Mouse (Mus musculus): ENCODE data around the gene Rab11b. TPM values are rescaled to one million over a fixed set of nuclear protein-coding genes. Genes with fewer than 3 reads are reported as not detected.

The Rab11b gene
- total RNA-seq, 2 experiments from 2014 or later, result 271 to 275 TPM

DNA sequence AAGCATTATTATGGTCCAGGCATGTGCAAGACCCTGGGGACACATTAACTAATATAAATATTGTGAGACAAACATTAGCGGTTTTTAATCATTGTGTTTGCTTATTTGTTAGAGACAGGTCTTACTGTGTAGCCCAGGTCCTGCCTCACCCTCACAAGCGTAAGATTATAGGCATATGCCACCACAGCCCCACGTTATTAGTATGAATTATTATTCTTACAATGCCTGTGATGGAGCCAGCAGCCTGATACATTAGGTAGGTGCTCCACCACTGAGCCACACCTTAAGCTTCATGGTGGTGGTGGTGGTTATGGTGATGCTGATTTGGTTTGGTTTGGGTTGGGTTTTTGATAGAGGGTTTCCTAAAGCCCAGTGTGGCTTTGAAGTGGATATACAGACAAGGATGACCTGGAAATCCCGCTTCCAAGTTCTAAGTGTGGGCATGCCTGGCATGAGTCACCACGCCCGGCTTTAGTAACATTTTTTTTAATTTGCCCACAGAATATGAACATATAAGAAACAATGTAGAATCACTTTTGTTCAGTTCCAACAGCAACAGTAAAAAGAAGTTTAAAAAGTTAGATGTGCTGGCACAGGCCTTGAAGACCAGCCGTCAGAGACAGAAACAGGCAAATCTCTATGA is 40.5 kb downstream of the Rab11b start:
- DNase-seq, result no peak
- intact Hi-C loops (cut with DNase I), result loop anchor here (10.0 kb wide), 1 partner anchor 285 kb away; the partner anchor contains the start of gene Actl9

DNA sequence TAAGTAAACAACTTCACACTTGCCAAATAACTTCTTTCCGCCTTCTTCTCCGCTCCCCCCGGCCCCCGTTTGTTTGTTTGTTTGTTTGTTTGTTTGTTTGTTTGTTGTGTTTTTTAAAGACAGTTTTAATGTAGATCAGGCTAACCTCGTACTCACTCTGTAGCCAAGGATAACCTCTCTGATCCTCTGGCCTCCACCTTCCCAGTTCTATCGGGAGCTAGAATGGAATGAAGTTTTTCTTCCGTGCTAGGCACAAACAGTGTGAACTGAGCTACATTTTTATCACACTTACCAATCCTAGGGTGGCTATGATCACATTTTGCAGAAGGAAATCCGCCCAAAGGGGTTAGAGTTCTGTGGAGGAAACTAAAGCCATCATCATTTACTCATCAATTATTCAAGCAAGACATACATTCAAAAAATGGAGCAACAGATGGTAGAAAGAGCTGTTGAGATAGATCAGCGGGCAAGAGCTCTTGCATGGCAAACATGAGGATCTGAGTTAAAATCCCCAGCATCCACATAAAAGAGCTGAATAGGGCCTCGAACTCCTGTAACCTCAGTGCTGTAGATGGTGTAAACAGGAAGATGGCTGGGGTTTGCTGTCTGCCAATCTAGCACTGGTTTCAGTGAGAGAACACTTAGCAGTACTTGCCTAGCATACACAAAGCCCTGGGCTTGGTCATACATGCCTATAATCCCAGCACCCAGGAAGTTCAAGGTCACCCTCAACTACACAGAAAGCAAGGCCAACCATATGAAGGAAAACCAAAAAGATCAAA is 41.2 kb downstream of the Rab11b start:
- intact Hi-C loops (cut with DNase I), result no loop called here
- no peak for DNase-seq

DNA sequence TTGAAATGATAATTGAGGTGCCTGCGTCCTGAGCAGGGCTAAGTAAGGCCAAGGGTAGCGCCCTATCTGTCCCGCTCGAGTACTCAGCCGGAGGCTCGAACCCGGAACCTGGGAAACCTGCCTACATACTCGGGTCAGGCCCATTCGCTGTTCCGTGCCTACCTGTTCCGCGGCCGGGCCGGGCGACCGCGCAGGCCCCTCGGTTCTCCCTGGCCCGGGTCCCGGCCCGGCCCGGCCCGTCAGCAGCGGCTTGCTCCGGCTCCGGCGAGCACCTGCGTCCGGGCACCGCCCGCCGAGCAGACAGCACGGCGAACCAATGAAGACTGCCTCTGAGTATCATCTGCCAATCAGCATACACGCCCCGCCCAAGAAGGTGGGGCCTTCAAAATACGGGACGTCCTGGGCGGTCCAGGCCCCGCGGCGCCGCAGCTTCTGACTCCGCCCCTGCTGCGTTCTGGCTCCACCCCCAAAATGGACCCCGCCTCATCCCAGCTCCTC is 41.9 kb downstream of the Rab11b start, which contains the start of gene March2:
TSS of gene March2 (minus strand) at position 287 of the 498 bp plus-strand sequence.
- intact Hi-C loops (cut with DNase I), result no loop called here
- peak; percentile 97 to 99 for DNase-seq

DNA sequence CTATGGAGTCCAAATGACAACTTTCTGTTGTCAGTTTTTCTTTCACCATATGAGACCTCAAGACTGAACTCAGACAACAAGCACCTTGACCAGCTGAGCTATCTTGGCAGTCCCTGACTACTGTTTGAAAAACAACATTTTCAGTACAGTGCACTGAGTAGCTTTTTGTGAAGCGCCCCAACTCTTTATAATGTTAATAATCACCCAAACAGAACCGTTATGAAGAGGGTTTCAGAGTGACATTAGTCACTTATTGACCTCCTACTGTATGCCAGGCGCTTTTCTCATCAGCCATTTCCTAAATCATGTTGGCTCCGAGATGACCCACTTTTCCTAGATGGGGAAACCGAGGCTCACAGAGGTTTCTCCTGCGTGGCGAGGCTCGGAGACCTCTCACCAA is 42.3 kb downstream of the Rab11b start:
- DNase-seq, result no peak
- intact Hi-C loops (cut with DNase I), result no loop called here

DNA sequence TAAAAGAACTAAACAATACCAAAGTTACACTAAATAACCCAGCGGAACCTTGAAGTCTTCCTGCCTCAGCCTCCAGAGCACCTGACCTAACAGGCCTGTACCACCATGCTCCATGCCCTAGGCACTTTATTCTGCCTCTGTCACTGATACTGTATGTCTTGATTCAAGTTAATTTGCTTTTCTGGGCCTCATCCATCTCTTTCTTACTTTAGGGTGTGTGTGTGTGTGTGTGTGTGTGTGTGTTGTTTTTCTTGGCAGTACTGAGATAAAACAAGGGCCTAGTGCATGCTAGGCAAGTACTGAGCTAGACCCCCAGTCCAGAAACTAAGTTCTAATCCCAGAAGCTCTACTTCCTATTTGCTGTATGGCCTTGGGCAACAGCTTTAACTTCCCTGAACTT is 43.1 kb downstream of the Rab11b start:
- intact Hi-C loops (cut with DNase I), result no loop called here
- no peak for DNase-seq

DNA sequence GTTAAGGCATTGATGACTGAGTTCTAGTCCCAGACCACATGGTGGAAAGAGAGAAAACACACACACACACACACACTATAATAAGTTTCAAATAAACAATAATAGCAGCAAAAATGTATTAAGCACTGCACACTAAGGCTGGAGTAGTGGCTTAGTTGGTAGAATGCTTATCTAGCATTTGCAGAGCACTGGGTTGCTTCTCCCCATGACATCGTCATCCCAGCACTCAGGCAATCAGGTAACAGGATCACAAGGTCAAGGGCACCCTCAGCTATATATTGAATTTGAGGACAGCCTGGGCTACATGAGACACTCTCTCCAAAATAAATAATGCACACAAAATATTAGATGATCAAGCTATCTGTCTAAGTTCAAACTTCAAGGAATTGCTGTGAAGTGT is 45.6 kb downstream of the Rab11b start:
- intact Hi-C loops (cut with DNase I), result no loop called here
- no peak for DNase-seq

DNA sequence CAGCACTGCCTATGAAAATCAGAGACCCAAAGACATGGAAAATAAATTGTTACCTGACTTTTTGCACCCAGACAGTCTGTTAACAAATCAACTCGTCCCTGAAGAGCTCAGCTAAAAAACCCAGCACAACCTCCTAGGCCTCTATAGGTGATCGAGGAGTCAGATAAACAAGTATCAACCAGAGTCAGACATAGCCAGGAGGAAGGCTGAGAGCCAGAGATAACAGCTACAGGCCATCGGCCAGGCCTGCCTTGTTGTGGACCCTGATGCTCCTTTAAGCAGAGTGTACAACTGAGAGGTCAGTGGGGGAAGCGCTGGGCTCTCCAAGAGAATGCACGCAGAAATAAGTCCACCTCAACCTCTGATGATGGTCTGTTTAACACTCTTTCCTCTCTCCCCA is 47.1 kb downstream of the Rab11b start:
- DNase-seq, result no peak
- intact Hi-C loops (cut with DNase I), result no loop called here

DNA sequence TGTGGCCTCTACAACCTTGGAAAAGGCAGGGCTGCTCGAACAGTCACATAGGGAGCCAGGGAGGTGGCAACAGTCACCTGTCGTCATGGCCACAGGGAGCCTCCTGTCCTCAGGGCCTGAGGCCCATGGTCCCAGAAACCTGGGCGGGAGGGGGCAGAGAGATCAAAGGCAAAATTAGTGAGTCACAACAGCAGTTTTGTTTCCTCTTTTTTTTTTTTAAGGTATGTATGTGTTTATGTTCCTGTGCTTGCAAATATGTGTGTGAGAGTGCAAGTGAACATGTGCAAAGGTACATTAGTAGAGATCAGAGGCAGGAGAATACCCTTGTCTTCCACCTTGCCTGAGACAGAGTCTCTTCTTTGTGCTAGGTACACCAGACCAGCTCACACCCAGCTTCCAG is 50.5 kb downstream of the Rab11b start:
- intact Hi-C loops (cut with DNase I), result no loop called here
- no peak for DNase-seq

DNA sequence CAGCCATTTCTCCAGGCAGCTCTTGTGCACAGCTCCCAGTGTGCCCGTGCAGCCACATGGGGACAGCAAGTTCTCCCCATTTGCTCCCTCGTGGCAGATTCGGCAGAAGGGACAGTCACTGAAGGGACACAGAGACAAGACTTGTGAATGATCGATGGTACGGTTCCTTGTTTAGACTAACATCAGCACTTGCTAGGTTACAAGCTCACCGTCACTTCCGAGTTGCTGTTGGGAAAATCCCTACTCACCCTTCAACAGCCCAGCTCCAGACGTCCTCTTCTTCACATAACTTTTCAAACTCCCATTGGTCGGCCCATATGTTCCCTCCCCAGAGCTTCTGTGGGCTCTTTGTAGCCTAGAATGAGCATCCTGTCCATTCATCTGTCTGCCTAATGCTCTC is 57.2 kb downstream of the Rab11b start:
- intact Hi-C loops (cut with DNase I), result no loop called here
- no peak for DNase-seq

DNA sequence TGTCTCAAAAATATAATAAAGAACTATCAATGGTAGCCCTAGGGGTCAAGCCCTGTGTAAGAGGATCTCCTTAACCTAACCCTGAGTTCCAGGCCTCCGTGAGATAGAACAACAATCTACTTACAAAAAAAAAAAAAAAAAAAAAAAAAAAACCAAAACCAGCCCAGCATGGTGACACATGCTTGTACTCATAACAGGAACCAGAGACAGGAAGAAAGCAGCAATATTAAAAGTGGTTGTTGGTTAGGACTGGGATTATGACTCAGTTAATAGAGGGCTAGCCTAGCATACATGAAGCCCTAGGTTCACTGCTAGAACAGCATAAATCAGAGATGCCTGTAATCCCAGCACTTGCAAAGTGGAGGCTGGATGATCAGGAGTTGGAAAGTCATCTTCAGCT is 58.2 kb downstream of the Rab11b start:
- intact Hi-C loops (cut with DNase I), result no loop called here
- no peak for DNase-seq

DNA sequence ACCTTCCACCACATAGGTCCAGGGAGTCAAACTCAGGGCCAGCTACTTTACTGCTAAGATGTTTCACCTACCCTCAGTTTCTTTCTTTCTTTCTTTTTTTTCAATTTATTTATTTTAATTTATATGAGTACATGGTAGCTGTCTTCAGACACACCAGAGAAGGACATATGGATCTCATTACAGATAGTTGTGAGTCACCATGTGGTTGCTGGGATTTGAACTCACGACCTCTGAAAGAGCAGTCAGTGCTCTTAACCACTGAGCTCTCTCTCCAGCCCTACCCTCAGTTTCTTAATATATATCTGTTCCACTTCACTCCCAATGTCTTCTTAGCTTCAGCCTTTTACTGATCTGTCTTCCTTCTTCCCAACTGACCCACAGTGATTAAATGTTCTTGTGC is 64.9 kb downstream of the Rab11b start:
- DNase-seq, result no peak
- intact Hi-C loops (cut with DNase I), result no loop called here

Other genes with a start within 250 kb of the Rab11b start
- gene Adamts10, start 236.3 kb downstream of the Rab11b start, total RNA-seq (2021), result 10 to 100 TPM; 31.7 to 38.4 TPM
- gene Myo1f, start 204.8 kb downstream of the Rab11b start, total RNA-seq (2021), result 1 to 10 TPM; 2.1 to 3.1 TPM
- 10 to 100 TPM; 12.8 to 15.5 TPM for gene Zfp414, start 131.4 kb downstream of the Rab11b start, total RNA-seq (2021)
- under 1 TPM; 0.24 to 0.39 TPM for gene Pram1, start 122.5 kb downstream of the Rab11b start, total RNA-seq (2021)
- gene Hnrnpm, start 73.7 kb downstream of the Rab11b start, total RNA-seq (2021), result 100 to 1,000 TPM; 101 to 111 TPM
- 100 to 1,000 TPM; 160 to 167 TPM for gene March2, start 41.9 kb downstream of the Rab11b start, total RNA-seq (2021)
- 10 to 100 TPM; 20.5 to 31.6 TPM for gene Angptl4, start 21.3 kb upstream of the Rab11b start, total RNA-seq (2021)
- gene Kank3, start 50.0 kb upstream of the Rab11b start, total RNA-seq (2021), result 100 to 1,000 TPM in 1 of 2 experiments, 10 to 100 TPM in 1; 96.9 to 104 TPM
- 100 to 1,000 TPM; 736 to 815 TPM for gene Rps28, start 64.0 kb upstream of the Rab11b start, total RNA-seq (2021)
- gene Ndufa7, start 64.0 kb upstream of the Rab11b start, total RNA-seq (2021), result 100 to 1,000 TPM; 544 to 555 TPM
- 10 to 100 TPM; 25.0 to 26.6 TPM for gene Cd320, start 82.6 kb upstream of the Rab11b start, total RNA-seq (2021)
- not detected for gene Gm7029, start 113.3 kb upstream of the Rab11b start, total RNA-seq (2021)
- 1 to 10 TPM; 4.1 to 5.8 TPM for gene Kifc1, start 130.1 kb upstream of the Rab11b start, total RNA-seq (2021)
- gene Platr17, start 144.6 kb upstream of the Rab11b start, total RNA-seq (2021), result not detected
- 10 to 100 TPM; 11.3 to 13.7 TPM for gene Daxx, start 148.9 kb upstream of the Rab11b start, total RNA-seq (2021)
- 100 to 1,000 TPM in 1 of 2 experiments, 10 to 100 TPM in 1; 92.8 to 100 TPM for gene Tapbp, start 155.4 kb upstream of the Rab11b start, total RNA-seq (2021)
- 10 to 100 TPM; 16.8 to 20.3 TPM for gene Zbtb22, start 155.4 kb upstream of the Rab11b start, total RNA-seq (2021)
- gene Rgl2, start 169.0 kb upstream of the Rab11b start, total RNA-seq (2021), result 10 to 100 TPM; 54.7 to 58.6 TPM
- 10 to 100 TPM; 62.7 to 73.7 TPM for gene Pfdn6, start 179.8 kb upstream of the Rab11b start, total RNA-seq (2021)
- gene Wdr46, start 180.1 kb upstream of the Rab11b start, total RNA-seq (2021), result 10 to 100 TPM; 10.4 to 11.5 TPM
- 1 to 10 TPM; 2.2 to 2.9 TPM for gene B3galt4, start 191.0 kb upstream of the Rab11b start, total RNA-seq (2021)
- gene Vps52, start 195.3 kb upstream of the Rab11b start, total RNA-seq (2021), result 10 to 100 TPM; 35.0 to 37.8 TPM
- 100 to 1,000 TPM; 417 to 479 TPM for gene Rps18, start 195.5 kb upstream of the Rab11b start, total RNA-seq (2021)
- 10 to 100 TPM; 56.5 to 61.2 TPM for gene H2-K1, start 239.8 kb upstream of the Rab11b start, total RNA-seq (2021)